Mouse (Mus musculus): ENCODE results near the gene Ccdc57.
A peak's percentile ranks its signal among the peaks of the same experiment; 100 is the strongest.

Ccdc57 gene

GRCm38 (mm10) chr11:120932564-120933398, at the start of gene Ccdc57:
TSS of gene Ccdc57 (minus strand) at chr11:120932872.
- DNase-seq (ENCODE audit: low spot score in 2 of 2), result peak; percentile 75 to 82

DNA sequence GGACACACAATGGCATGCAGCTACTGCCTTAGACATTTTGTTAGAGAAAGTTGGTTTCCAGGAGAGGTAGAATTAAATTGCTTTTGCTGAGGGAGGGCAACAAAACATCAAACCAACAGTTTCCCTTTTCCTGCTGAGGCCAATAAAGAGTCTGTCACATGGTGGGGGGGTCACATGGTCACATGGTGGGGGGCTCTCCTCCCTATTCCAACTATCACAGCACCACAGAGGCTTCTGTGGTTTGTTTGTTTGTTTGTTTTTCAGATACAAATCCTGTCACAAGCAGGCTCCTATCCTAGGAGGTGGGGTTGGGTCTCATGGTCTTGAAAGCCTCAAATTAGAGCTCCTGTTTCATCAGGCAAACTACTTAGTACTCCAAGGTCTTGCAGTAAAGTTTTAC, 49.8 kb upstream of the Ccdc57 start:
- no peak for DNase-seq (ENCODE audit: low spot score in 2 of 2)

DNA sequence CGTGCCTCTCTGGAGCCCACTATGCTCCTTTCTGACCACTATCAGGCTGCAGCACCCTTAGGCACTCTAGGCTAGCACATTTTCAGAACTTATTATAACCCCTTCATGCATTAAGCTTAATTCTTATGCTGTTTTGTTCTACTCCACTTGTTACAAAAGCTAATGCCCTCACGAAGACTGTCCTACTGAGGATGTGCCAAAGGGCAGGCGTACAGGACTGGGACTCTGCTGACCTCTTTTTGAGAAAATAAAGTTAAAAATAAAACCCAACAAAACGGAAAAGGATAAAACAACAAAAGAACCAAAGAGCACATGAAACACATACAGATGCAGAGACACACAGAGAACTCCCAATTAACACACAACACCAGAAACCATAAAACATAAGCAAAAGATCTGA, 49.0 kb upstream of the Ccdc57 start:
- no peak for DNase-seq (ENCODE audit: low spot score in 2 of 2)

GRCm38 (mm10) chr11:120980427-120981035, 47.9 kb upstream of the Ccdc57 start:
- no peak for DNase-seq (ENCODE audit: low spot score in 2 of 2)

DNA sequence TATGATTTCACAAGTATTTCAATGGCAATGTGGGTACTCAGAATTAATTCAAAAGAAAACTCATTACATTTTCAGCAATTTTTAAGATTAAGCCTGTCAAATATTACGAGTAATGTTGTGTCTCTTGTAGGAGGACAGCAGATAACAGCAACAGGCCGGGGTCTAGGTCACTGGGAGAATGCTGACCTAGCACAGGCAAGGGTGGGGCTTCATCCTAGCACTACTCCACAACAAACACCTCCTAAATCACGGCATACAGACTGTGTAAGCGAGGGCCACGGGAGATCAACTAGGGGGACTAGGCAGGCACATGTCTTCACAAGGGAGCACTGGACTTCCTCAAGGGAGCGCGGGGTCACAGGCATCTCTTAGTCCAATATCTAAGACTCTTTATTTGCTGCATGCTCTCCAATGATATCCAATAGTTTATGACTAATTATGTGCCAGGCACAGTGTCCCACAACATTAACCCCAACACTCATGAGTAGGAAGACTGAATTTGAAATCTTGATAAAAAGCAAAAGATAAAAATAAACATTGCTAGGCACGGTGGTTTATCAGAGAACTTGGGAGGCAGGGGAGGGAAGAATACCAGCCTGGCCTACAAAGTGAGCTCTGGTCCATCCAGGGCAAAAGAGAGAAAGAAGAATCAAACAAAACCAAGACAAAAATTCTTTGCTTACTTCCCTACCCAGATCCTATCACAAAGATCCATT, 47.2 kb upstream of the Ccdc57 start:
- DNase-seq (ENCODE audit: low spot score in 2 of 2), result no peak

GRCm38 (mm10) chr11:120973318-120973717, 40.6 kb upstream of the Ccdc57 start:
- DNase-seq (ENCODE audit: low spot score in 2 of 2), result no peak

GRCm38 (mm10) chr11:120971237-120971636, 38.6 kb upstream of the Ccdc57 start:
- DNase-seq (ENCODE audit: low spot score in 2 of 2), result no peak

DNA sequence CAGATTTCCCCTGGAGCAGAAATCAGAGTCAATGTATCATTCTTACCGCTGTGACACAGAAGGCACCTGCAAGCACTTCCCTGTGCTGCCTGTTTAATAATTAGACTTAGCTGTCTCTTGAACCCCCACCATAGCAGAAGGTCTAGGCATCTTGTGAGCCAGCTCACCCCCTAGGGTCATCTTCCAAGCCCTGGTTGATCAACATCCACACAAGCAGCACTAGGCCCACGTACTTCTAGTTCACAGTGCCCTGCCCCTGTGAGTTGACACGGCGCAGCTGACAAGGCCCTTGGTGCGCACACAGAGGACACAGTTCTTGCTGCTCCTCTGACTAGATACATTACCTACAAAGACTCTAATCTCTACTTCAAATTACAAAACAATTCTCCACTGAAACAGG, 37.1 kb upstream of the Ccdc57 start:
- no peak for DNase-seq (ENCODE audit: low spot score in 2 of 2)

GRCm38 (mm10) chr11:120965587-120965986, 32.9 kb upstream of the Ccdc57 start:
- no peak for DNase-seq (ENCODE audit: low spot score in 2 of 2)

GRCm38 (mm10) chr11:120964195-120965157, 31.8 kb upstream of the Ccdc57 start:
- no peak for DNase-seq (ENCODE audit: low spot score in 2 of 2)

GRCm38 (mm10) chr11:120962909-120963308, 30.2 kb upstream of the Ccdc57 start:
- no peak for DNase-seq (ENCODE audit: low spot score in 2 of 2)

- DNase-seq (ENCODE audit: low spot score in 2 of 2), result no peak
These were observed 29.5 kb upstream of the Ccdc57 start for GRCm38 (mm10) chr11:120962050-120962771.

- no peak for DNase-seq (ENCODE audit: low spot score in 2 of 2)
These were observed 28.9 kb upstream of the Ccdc57 start for GRCm38 (mm10) chr11:120961594-120961993.

GRCm38 (mm10) chr11:120960248-120960647, 27.6 kb upstream of the Ccdc57 start:
- no peak for DNase-seq (ENCODE audit: low spot score in 2 of 2)

DNA sequence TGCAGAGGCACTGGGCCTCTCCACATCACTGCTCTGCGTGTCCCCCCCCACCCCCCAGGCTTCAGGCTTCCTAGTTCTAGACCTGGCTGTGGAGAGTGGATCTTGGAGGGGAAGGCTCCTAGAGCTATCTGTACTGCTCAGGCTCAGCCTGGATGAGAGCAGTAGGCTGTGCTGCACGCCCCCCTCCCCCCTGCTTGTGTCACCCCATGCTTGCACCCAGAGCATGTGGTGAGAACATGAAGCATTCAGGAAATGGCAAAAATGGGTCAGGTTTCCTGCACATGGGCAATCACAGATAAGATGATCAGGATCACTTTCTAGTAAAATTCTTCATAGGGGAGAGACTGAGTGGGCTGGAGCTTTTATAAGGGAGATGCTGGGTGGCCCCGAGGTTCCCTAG, 26.9 kb upstream of the Ccdc57 start:
- no peak for DNase-seq (ENCODE audit: low spot score in 2 of 2)

DNA sequence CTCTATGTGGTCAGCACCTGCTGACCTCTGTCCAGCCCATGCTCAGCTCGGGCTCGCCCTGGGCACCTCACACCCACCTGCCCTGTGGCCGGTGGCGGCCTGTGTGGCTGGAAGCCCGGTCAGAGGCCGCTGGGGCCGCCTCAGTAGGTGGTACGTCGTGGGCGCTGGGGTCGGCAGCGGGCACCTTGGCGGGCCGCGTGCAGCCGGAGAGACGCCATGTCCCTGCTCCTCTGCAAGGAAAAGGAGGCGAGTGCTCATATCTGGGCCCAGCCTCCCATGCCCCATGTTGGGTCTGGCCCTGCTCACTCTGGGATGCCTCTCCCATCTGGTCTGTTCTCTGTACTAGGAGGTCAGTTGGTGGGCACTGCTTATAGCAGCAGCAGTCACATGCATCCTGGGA, 26.4 kb upstream of the Ccdc57 start:
- no peak for DNase-seq (ENCODE audit: low spot score in 2 of 2)

DNA sequence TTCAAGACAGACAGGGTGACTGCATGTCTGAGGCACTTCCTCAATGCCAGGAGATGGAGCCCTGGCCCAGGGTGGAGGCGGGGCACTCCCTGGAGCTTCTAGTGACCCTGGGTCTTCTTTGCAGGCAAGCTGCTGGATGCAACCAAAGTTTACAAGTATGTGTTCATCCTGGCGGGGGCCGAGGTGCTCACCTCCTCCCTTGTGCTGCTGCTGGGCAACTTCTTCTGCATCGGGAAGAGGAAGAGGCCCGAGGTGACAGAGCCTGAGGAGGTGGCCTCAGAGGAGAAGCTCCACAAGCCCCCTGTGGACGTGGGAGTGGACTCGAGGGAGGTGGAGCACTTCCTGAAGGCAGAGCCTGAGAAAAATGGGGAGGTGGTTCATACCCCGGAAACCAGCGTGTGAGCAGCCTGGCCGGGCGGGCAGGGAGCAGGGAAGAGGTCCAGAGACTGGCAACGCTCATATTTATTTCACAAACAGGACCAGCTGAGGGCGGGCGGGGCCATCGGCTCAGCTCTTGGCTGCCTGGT, 25.1 kb upstream of the Ccdc57 start:
- no peak for DNase-seq (ENCODE audit: low spot score in 2 of 2)

DNA sequence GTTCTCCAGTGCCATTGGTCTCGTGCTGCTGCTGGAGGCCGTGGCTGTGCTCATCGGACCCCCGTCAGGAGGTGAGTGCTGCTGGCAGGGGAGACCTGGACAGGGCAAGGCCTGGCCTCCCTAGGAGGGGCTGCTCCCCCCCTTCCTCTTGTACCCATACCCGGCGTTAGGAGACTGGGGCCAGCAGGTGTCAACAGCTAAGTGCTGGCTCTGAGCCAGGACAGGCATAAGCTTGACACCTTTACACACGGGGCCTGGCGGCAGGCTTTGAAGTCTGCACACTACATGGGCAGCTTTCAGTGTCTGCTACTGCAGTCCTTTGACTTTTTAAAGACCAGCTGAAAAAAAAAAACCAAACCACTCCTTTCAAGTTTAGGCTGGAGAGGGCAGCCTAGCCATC, 24.4 kb upstream of the Ccdc57 start:
- peak in 1 of 2 experiments; percentile 30 for DNase-seq (ENCODE audit: low spot score in 2 of 2)

- DNase-seq (ENCODE audit: low spot score in 2 of 2), result no peak
These were observed 23.0 kb upstream of the Ccdc57 start for GRCm38 (mm10) chr11:120955701-120956100.

DNA sequence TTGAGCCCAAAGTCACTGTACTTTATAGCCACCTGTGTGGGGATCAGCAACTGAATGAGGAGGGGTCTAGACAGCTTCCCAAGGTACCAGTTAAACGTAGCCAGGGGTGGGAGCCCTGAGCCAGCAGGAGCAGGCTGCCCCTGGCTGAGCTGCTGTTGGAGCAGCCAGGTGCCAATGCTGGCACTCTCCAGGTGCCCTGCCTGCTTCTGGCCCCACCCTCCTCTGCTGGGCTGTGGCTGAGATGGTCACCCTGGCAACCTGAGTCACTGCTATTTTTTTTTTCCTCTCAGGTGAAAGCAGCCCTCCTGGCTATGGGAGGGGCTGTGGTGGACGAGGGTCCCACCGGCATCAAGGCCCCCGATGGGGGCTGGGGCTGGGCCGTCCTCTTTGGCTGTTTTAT, 22.3 kb upstream of the Ccdc57 start:
- no peak for DNase-seq (ENCODE audit: low spot score in 2 of 2)

Measured in natural killer cell, adult 2 months (primary cell).